Mouse (Mus musculus) granulocyte monocyte progenitor cell, adult 5-6 weeks (primary cell): ENCODE data around the gene Lrrc73. TPM values are rescaled to one million over a fixed set of nuclear protein-coding genes. Genes with fewer than 3 reads are reported as not detected.
A peak's percentile ranks its signal among the peaks of the same experiment; 100 is the strongest.

Source experiments
- ATAC-seq: replicated peaks from 2 replicates; pipeline ENCODE4 v1.8.0; 2016; ENCODE audit warnings: mild to moderate bottlenecking, moderate TSS enrichment, inconsistent platforms; ENCODE audit not compliant: poor library complexity, severe bottlenecking
- total RNA-seq, 2 experiments: library from RNA; stranded (forward) in 1 of 2; stranded (reverse) in 1 of 2; fragments of 200-712, 200-1000 nt in 1 of 2; fragments of >200 nt in 1 of 2; fragmentation: Nextera tagmentation in 1 of 2; gene quantifications; 2 replicates each; pipeline ENCODE4 v1.2.3; 2014 to 2017

Gene Lrrc73
- total RNA-seq, 2 experiments from 2014 or later: 3.5 TPM; not detected in 1

- no peak for ATAC-seq
Measured at GRCm38 (mm10) chr17:46258279-46259053, 5.1 kb downstream of the Lrrc73 start.

DNA sequence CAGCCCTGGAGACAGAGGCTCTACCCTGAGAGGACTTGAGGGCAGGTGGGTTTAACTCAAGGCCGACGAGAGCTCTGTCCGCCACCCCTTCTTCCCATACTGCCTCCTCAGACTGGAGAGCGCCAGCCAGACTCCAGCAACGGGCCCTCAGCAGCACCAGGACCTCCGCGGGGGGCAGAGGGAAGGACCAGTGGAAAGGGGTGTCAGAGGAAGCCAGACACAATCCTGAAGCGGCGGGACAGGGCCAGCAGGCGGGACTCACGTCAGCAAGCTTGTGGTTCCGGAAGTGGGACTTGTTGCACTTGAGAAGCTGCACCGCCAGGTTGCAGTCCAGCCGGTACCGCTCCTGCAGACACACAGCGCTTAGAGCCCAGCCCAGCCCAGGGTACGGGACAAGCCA, 6.3 kb downstream of the Lrrc73 start:
- ATAC-seq: no peak

DNA sequence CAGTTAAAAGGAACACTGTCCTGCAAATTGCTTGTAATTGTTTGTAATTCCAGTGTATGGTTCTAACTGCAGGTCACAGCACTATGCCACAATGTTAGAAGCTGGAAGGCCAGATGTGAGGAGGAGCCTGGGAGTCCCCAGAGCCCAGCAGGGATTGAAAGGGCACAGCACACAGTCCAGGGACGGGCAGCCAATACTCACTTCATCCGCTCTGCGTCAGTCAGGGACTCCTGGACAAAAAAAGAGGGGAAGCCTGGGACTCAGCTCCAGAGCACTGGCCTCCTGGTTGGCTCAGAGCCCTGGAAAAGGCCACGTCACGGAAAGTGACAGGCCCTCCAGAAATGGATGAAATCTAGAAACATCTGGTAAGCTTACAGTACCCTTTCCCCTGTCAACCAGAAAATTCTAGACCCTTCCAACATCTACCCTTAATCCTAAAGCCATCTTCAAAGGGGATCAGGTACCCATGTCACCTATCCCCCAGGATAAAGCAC, 8.9 kb downstream of the Lrrc73 start:
- no peak for ATAC-seq

DNA sequence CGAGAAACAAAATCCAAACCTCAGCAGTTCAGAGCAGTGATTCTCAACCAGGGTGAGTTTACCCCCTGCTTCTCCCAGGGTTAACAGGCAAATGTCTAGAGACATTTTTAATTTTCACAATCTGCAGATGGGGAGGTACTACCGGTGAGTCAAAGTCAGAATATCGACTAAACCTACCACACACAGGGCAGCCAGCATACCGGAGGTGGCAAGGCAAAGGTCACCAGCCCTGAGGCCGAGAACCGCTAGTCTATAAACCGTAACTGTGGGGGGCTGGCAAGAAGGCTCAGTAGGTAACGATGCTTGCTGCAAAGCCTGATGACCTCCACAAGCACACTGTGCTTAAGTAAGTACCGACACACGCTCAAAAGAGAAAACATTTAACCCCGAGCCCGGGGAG, 12.2 kb downstream of the Lrrc73 start:
- no peak for ATAC-seq

GRCm38 (mm10) chr17:46265918-46266618, 12.7 kb downstream of the Lrrc73 start:
- ATAC-seq: peak; percentile 85

DNA sequence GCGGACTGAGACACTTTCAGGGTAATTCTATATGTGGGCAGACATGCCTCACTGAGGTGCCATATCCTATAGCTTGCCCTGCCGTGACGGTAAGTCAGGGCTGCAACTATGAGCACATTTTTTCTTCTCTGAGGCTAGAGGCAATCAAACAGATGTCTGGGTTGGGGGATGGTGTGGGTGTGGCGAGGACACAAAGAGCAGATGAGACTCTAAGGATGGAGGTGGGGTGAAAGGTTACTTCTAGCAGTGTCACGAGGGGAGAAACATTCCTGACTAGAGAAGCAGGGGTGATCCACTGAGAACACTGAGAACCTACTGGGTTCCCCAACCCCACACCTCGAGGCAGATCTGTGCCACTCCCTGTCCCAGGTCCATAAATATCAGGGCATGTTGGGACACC, 13.7 kb downstream of the Lrrc73 start:
- ATAC-seq: no peak

GRCm38 (mm10) chr17:46267511-46267910, 14.2 kb downstream of the Lrrc73 start:
- no peak for ATAC-seq

DNA sequence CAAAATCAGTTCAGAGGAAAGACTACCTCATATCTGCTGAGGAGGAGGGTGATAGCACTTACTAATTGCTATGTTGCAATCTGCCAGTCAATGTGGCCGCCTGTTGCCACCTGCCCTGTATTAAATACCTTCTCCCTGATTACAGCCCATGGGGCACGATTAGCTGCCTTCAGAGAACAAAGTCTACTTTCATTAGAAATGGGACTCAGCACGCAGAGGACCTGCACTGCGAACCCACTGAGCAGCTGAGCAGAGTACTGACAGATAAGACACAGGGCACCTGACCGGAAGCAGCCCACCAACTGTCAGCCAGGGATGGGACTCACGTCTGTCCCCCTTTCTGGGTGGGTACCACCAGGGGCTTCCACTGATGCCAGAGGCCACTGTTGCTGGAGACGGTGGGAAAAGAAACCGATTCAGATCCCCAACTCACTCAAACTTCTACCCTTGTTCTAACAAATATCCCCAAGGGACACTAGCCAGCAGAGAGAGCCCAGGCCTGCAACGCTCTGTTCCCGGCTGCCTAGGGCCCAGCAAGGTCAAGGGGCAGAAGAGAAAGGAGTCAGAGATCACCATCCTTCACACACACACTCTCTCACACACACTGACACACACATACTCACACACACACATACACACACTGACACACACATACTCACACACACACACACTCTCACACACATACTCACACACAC, 14.8 kb downstream of the Lrrc73 start:
- ATAC-seq: no peak

DNA sequence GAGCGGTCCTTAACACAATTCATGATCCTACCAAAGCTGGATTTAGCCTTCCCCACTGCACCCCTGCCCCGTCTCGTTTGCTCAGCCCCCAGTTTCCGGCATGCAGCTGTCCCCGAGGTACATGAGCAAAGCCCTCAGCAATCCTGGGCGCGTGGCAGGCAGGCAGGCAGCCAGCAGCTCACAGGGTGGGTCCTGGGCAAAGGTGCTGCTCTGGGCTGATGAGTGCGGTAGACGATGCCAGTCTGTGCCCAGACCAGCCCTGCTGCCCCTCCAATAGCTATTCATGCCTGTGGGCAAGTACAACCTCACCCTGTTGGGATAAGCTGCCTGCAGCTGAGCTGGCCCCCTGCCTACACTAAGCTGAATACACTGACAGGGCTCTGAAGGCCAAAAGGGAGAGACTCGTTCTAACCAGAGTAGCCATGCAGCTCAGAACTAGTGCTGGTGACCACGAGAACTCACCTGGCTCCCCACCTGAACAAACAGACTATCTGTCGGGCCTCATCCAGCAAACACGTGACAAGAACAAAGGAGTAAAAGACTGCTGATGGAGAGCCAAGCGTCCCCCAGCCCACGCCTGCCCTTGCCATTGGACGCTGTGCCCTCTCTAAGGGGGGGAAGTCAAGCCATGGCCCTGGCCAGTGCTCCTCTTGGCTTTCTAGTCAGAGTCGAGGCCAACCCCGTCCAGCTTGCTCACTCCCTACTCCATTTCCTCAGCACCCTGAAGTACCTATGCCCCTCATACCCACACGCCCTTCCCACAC, 16.6 kb downstream of the Lrrc73 start:
- no peak for ATAC-seq

DNA sequence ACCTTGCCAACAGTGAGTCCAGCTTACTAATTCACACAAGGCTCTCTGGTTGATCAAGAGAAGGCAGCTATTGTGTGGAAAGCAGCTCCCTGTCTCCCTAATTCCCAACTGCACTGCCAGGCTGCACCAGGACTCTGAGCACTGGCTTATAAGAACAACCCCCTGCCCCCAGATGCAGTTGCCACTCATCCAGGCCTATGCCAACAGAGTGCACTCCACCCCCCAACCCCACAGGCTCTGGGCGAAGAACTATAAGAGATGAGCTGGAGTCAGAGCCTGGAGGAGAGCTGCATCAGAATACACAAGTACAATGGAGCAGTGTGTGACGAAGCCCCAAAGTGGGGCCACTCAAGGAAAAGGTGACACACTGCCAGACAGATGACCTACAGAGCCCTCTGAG, 18.7 kb downstream of the Lrrc73 start:
- no peak for ATAC-seq

DNA sequence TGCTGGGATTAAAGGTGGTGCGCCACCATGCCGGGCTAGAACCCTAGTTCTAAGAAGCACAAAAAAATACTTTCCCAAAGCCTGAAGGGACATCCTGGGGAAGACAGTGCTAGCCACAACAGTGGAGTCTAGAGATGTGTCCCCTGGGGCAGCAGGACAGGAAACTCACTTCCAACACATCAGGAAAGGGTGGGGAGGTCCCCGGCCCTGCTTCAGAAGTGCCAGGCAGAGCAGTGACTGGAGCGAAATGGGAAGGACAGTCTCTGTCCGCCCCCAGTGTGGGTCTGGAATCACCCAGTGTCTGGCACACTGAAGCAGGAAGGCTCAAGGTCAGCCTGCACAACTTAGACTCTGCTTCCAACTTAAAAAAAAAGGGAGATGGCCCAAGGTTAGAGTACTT, 19.3 kb downstream of the Lrrc73 start:
- no peak for ATAC-seq

DNA sequence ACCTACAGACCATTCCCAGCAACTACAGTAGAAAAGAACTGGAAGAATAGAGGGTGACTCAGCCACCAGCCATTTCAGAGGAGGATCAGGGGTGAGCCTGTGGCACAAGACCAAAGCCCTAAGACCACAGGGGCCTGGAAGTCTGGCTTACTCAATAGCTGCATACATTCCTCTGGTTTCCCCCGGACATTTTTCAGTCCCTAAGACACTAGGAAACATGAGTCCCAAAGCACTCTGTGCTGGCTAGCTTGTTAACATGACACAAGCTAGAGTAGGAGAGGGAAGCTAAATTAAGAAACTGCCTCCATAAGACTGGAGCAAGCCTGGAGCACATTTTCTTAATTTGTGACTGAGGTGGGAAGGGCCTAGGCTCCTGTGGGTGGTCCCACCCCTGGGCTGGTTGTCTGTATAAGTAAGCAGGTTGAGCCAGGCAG, 20.5 kb downstream of the Lrrc73 start:
- no peak for ATAC-seq

- no peak for ATAC-seq
Measured at GRCm38 (mm10) chr17:46274465-46274864, 21.1 kb downstream of the Lrrc73 start.

- no peak for ATAC-seq
Measured at GRCm38 (mm10) chr17:46275034-46275433, 21.7 kb downstream of the Lrrc73 start.

GRCm38 (mm10) chr17:46275506-46275905, 22.2 kb downstream of the Lrrc73 start:
- no peak for ATAC-seq

DNA sequence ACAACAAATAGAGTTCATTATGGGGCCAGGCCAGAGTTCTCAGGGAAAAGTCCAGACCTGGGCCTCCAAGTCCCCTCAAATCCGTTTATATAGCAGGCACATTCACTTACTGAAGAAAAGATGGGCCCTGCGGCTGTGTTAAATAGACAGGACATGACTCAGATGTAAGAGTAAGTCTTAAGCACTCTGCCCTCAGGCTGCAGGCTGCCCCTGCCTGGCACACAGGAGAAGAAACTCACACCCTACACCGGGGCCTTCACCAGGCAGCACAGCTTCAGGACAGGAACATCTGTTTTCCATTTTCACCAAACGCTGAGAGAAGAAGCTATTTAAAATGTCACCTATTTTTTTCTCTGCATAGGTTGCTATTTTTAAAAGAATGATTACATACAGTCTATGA, 24.3 kb downstream of the Lrrc73 start:
- ATAC-seq: no peak

DNA sequence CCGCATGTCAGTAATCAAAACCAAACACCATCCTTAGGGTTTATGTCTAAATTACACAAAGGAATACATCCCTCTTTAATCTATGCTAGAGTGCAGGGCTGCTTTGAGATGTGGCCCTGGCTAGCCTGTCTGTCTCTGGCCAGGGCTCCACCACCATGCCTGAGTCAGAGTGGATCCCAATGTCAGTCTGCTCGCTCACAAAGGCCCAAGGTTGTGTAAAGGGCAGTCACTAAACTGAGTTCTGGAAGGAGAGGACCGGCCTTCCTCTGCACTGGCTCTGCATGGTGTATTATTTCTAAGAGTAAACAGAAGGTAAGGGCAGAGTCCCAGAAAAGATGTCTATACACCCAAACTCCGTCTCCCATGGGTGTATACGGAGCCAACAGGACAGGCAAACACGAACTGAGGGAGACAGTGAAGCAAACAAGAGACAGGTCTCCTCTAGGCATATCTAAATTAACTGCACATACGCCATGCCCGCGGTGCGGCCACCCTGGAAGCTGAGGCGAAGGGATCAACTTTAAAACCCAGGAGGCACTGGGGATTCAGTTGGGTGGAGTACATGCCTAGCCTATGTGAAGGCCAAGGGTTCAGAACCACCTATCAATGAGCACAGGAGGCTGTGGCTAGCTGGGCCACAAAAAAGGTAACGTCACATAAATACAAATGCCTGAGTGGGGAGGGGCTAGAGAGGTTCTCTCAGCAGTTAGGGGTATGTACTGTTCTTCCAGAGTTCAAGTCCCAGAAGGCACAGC, 24.9 kb downstream of the Lrrc73 start:
- no peak for ATAC-seq

- peak; percentile 90 for ATAC-seq
Measured at GRCm38 (mm10) chr17:46282483-46283123, 29.3 kb downstream of the Lrrc73 start, which contains the start of gene Tjap1. Gene Tjap1 (minus strand): TSS chr17:46283026.

DNA sequence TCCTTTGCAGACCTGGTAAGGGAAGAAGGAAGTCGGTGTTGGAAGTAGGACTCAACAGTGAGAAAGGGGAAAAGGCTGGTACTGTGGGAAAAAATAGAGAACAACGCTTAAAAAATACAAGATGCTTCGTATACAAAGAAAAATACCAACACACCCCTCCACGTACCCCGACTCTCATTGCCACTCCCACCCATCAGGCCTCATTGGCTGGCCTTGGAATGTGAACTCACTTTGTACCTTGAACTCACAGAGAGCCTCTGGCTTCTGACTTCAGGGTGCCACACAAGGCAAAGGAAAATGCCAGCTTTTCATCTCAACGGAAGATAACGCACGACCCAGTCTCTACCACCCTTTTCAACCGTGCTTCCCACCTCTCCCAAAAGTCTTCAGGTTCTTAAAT, 29.8 kb downstream of the Lrrc73 start:
- ATAC-seq: 0 out of 2 replicates have a peak, but pooled peaks have one; percentile 10
